Mouse (Mus musculus) liver, embryonic 11.5 days (tissue): ENCODE data around the gene Chic2. TPM values are rescaled to one million over a fixed set of nuclear protein-coding genes. Genes with fewer than 3 reads are reported as not detected.
A peak's percentile ranks its signal among the peaks of the same experiment; 100 is the strongest.

Experiments used
- ATAC-seq: fragments of 200-750 bp; cut with Nextera tagmentation; replicated peaks from 2 replicates; pipeline ENCODE4 v1.8.0; 2017; ENCODE audit warnings: moderate number of reproducible peaks, mild to moderate bottlenecking, moderate TSS enrichment, moderate library complexity; ENCODE audit not compliant: low FRiP score
- DNase-seq: peaks from one replicate; pipeline ENCODE4 v3.0.0-alpha.2; 2017; ENCODE audit warnings: low spot score
- H3K27ac ChIP-seq: fragments of 300-500 bp; sonication (generic); 2 replicates; pipeline ENCODE4 v1.5.1; 2014; ENCODE audit warnings: mild to moderate bottlenecking, low read depth, low read length, control low read depth
- H3K27me3 ChIP-seq: fragments of 300-500 bp; sonication (generic); replicated peaks from 2 replicates; pipeline ENCODE4 v1.6.1; 2014; ENCODE audit warnings: low read length, mixed read lengths; ENCODE audit not compliant: control insufficient read depth, insufficient read depth
- H3K36me3 ChIP-seq: fragments of 300-500 bp; sonication (generic); 2 replicates; pipeline ENCODE4 v1.6.1; 2014; ENCODE audit warnings: mild to moderate bottlenecking, low read length, moderate library complexity, mixed read lengths; ENCODE audit not compliant: control insufficient read depth, insufficient read depth
- H3K4me1 ChIP-seq: fragments of 300-500 bp; sonication (generic); replicated peaks from 2 replicates; pipeline ENCODE4 v1.6.1; 2014; ENCODE audit warnings: low read length, mixed read lengths; ENCODE audit not compliant: control insufficient read depth, insufficient read depth
- H3K4me2 ChIP-seq: fragments of 300-500 bp; sonication (generic); 2 replicates; pipeline ENCODE4 v1.6.1; 2014; ENCODE audit warnings: mild to moderate bottlenecking, control low read depth, moderate library complexity
- H3K4me3 ChIP-seq: fragments of 300-500 bp; sonication (generic); 2 replicates; pipeline ENCODE4 v1.5.1; 2014; ENCODE audit warnings: low read depth, low read length, control low read depth
- H3K9ac ChIP-seq: fragments of 300-500 bp; sonication (generic); 2 replicates; pipeline ENCODE4 v1.6.1; 2014; ENCODE audit warnings: low read depth, low read length, control low read depth
- H3K9me3 ChIP-seq: fragments of 300-500 bp; sonication (generic); 2 replicates; pipeline ENCODE4 v1.6.1; 2016; ENCODE audit warnings: low read length, inconsistent platforms, mixed read lengths; ENCODE audit not compliant: control insufficient read depth
- WGBS: fragments of 180-500 bp; shearing (Covaris S2); extraction: QIAGEN DNeasy Blood & Tissue Kit; methylation state at CpG from one replicate; pipeline ENCODE4 v1.1.7; 2014; 5-methylcytosine and 5-hydroxymethylcytosine counted together
- polyA plus RNA-seq: library from polyadenylated mRNA; unstranded; fragments of >200 nt; fragmentation: Nextera tagmentation; extraction: Ambion mirVana; gene quantifications from 2 replicates; pipeline ENCODE4 v1.2.1, GENCODE M21; 2014

Gene Chic2
- polyA plus RNA-seq, 1 experiment from 2014 or later = 33.2 TPM

DNA sequence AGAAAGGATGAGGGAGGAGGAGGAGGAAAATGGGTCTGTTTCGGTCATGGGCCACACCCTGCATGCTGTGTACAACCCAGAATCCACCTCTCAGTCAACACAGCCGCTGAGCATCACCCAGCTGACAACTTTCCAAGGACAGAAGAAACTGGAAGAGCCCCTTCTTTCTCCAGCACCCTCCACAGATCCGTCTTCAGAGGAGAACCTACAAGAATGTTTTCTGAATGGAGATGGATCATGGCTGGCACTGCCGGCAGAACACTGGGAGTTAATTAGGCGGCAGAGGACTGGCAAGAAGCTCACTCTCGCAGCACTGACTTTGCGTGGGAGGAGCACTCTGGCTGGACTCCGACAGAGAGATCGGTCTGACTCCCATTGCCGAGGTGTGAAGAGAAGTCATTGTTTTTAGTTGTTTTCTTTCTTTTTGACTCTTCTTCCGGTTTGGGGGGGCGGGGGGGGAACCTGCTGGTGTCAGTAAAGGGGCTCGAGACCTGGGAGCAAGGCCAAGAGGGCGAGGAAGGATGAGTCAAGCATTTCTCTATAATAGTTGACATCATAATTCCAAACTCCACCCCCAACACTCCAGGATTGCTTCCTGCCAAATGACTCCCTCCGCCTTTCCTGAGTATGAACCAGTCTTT, 2.2 kb upstream of the Chic2 start:
- no peak for ATAC-seq
- H3K4me3 ChIP-seq = no peak overlapping the region
- H3K36me3 ChIP-seq = no peaks in the 10 kb centered on the region
- 57% methylated on average over 14 of the region's 15 CpGs for WGBS
- H3K27ac ChIP-seq = no peak overlapping the region
- no peaks in the 10 kb centered on the region for H3K9me3 ChIP-seq
- H3K4me1 ChIP-seq = peaks cover 2% of the 10 kb centered on the region
- no peaks in the 10 kb centered on the region for H3K27me3 ChIP-seq
- no peak overlapping the region for H3K9ac ChIP-seq
- DNase-seq = no peak
- H3K4me2 ChIP-seq = no peak overlapping the region

DNA sequence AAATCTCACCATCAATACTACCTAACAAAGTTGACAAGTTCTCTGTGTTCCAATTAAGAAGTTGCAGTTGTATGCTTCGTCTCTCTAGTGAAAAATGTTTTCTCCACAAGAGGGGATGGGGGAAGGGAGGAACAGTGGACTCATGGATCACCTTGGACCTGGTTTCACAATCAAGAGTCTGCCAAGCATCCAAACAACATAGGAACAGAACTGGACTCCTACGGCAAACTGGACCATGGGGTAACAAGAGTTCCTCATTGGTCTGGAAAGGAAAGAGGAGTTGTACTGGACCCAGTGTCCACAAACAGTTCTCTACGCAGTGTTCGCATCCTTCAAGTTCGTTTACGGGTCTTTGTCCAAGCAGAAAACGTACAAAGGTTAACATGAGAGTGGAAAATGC, 797 bp upstream of the Chic2 start:
- no peaks in the 10 kb centered on the region for H3K36me3 ChIP-seq
- H3K4me2 ChIP-seq = no peak overlapping the region
- H3K4me1 ChIP-seq = peaks cover 2% of the 10 kb centered on the region
- WGBS = 86% methylated on average over 7 of the region's 7 CpGs
- H3K9me3 ChIP-seq = no peaks in the 10 kb centered on the region
- H3K4me3 ChIP-seq = no peak overlapping the region
- ATAC-seq (no peak), DNase-seq (no peak)
- H3K27me3 ChIP-seq = no peaks in the 10 kb centered on the region
- no peak overlapping the region for H3K9ac ChIP-seq
- no peak overlapping the region for H3K27ac ChIP-seq

DNA sequence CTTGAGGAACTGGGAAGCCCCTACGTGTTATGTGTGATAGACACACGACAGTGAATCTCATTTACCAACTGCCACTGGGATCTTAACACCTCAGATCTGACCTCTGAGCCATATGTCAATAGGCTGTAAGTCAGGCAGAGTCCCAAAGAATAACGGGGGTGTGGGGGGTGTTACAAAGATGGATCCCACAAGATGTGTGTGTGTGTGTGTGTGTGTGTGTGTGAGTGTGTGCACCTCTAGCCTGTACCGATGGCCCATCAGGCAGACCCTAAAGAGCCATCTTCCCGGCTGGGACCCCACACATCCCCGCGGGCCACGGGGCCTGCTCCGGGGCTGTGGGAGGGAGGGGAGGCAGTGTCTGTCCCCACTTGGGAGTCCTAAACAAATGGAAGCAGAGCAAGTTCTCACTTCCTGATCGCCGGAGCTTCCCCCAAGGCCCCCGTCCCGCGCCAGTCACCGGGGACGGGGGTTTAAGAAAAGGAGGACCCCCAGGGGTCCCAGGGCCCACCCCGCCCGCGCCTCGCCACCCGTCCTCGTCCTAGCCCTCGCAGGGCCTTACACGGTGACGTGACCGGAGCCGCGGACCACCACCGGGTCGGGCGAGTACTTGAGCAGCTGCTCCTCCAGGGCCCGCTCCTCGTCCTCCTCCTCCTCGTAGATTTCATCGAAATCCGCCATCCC, 813 bp downstream of the Chic2 start:
- peak overlapping the region; percentile 88 for H3K4me2 ChIP-seq
- H3K4me1 ChIP-seq = peaks cover 2% of the 10 kb centered on the region
- peak overlapping the region; percentile 90 for H3K4me3 ChIP-seq
- peak; percentile 73 for DNase-seq
- H3K36me3 ChIP-seq = no peaks in the 10 kb centered on the region
- H3K27ac ChIP-seq = peak overlapping the region; percentile 85
- peak; percentile 65 for ATAC-seq
- H3K9me3 ChIP-seq = no peaks in the 10 kb centered on the region
- peak overlapping the region; percentile 86 for H3K9ac ChIP-seq
- 1% methylated on average over 36 of the region's 36 CpGs for WGBS
- H3K27me3 ChIP-seq = no peaks in the 10 kb centered on the region

DNA sequence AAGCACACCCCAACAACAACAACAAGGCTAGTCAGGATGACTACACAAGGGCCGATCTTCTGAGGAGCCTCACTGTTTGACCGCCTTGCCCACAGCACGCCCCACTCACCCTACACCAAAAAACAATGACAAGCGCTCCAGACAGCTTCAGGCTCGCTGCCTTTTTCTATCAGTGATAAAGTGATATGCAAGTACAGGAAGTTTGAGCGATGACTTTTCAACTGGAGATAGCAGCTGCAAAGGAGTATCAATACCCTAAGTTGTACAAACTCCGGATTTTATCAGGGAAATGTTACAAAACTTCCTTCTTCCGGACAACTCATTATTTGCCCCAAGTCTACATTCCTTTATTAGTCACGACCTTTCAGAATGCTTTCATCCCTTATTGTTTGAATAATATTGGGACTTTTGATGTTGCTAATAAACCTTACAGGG, 1.5 kb downstream of the Chic2 start:
- WGBS = 31% methylated on average over 9 of the region's 9 CpGs
- ATAC-seq = no peak
- Histone ChIP-seq H3K36me3 (no peaks in the 10 kb centered on the region), H3K9me3 (no peaks in the 10 kb centered on the region), H3K27me3 (no peaks in the 10 kb centered on the region), H3K4me1 (peaks cover 5% of the 10 kb centered on the region), H3K4me2 (peak overlapping the region; percentile 88), H3K9ac (peak overlapping the region; percentile 86; the same call in 1 of the 2 replicates), H3K27ac (no peak overlapping the region), H3K4me3 (peak overlapping the region; percentile 90)
- DNase-seq = no peak

DNA sequence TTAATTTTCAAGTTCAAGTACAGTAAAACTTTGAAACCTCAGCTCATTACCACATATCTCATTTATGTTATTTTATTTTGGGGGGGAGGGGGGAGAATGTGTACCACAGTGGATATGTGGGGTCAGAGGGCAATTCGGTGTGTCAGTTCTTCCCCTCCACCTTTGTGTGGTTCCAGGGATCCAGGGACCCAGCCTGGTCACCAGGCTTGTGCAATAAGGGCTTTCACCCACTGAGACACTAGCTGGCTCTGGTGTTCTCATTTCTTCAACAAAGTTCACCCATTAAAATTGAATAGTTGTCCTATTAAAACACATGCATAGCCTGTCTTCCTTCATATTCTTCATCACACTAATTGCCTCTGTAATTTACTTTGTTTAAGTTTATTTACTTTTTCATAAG, 5.3 kb downstream of the Chic2 start:
- DNase-seq (no peak), ATAC-seq (no peak)
- WGBS = 76% methylated on average over 1 of the region's 1 CpGs
- H3K27ac ChIP-seq = no peak overlapping the region
- no peak overlapping the region for H3K9ac ChIP-seq
- H3K4me2 ChIP-seq = no peak overlapping the region
- peaks cover 5% of the 10 kb centered on the region for H3K4me1 ChIP-seq
- no peak overlapping the region for H3K4me3 ChIP-seq
- no peaks in the 10 kb centered on the region for H3K27me3 ChIP-seq
- no peaks in the 10 kb centered on the region for H3K9me3 ChIP-seq
- no peaks in the 10 kb centered on the region for H3K36me3 ChIP-seq

DNA sequence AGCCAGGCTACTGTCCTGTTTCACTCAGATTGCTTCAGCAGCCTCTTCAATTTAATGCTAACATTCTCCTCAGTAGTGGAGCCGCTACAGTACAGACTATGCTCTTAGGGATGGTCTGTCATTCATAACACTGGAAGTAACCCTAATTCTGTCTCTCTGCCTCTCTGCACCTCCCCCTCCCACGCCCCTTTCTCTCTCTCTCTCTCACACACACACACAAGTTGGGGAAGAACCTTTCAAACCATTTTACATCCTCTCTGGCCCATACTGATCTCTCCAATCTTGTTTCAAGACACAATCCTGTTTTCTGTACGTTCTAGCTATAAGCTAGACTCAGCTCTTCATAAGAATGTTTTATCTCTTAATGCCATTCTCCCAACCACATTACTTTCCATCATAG, 9.1 kb downstream of the Chic2 start:
- no peak overlapping the region for H3K4me2 ChIP-seq
- no peak overlapping the region for H3K27ac ChIP-seq
- peaks cover 3% of the 10 kb centered on the region; the same call in 1 of the 2 replicates for H3K4me1 ChIP-seq
- H3K9ac ChIP-seq = no peak overlapping the region
- H3K36me3 ChIP-seq = no peaks in the 10 kb centered on the region
- no peaks in the 10 kb centered on the region for H3K27me3 ChIP-seq
- H3K9me3 ChIP-seq = no peaks in the 10 kb centered on the region
- 81% methylated on average over 3 of the region's 3 CpGs for WGBS
- ATAC-seq (no peak), DNase-seq (no peak)
- H3K4me3 ChIP-seq = no peak overlapping the region

DNA sequence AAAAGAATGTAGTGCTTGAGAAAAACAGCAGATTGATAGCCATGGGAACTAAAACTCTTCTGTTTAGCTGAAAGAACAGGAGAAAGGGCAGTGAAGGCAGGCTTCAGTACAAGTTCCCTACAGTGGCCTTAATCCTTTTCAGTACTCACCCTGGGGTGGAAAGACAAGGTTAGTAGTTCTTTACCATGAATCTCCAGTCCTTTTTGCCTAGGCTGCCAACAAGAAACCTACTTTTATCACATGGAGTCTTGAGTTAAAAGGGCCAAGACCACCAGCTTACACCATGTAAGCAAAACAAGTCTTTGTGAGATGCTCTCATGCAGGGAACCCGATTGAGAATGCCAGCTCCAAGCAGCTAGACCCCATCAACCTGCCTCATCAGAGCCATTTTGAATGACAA, 29.8 kb downstream of the Chic2 start:
- ATAC-seq (no peak), DNase-seq (no peak)
- WGBS = 80% methylated on average over 1 of the region's 1 CpGs
- Histone ChIP-seq H3K4me1 (no peaks in the 10 kb centered on the region), H3K27me3 (no peaks in the 10 kb centered on the region), H3K4me2 (no peak overlapping the region), H3K9me3 (no peaks in the 10 kb centered on the region), H3K9ac (no peak overlapping the region), H3K4me3 (no peak overlapping the region), H3K36me3 (no peaks in the 10 kb centered on the region; the same call in 1 of the 2 replicates), H3K27ac (no peak overlapping the region)

DNA sequence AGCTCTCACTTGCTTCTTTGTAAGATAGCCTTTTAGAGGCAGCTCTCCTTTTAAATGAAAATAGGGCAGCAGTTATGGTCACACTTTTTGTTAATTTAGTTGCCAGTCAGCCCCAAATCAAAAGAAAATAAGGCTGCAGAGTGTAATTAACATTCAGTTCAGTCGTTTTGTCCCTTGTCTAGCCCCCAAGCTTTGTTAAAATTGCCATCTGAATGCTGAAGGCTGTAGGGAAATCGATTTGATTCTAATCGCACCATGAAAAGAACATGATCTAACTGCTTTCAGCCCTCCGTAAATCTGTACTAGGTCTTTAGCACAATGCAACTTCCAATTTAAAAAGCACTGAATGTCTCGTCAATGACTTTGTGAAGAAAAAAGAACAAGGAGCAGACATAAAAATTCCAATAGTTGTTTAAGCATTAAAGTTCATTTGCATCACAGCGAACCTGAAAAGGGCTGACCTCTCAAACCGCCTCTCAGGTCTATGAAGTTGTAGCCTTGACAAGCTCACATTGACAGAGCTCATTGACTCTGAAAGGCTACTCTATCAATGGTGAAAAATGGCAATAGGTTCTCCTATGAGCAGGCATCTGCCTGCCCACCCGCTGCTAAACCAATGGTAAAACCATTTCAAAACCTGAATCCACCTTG, 31.7 kb downstream of the Chic2 start:
- ATAC-seq (no peak), DNase-seq (no peak)
- H3K9me3 ChIP-seq = no peaks in the 10 kb centered on the region
- H3K36me3 ChIP-seq = peaks cover 7% of the 10 kb centered on the region
- no peaks in the 10 kb centered on the region for H3K4me1 ChIP-seq
- no peak overlapping the region for H3K27ac ChIP-seq
- 81% methylated on average over 8 of the region's 8 CpGs for WGBS
- H3K27me3 ChIP-seq = no peaks in the 10 kb centered on the region
- H3K9ac ChIP-seq = no peak overlapping the region
- no peak overlapping the region for H3K4me3 ChIP-seq
- H3K4me2 ChIP-seq = no peak overlapping the region
